Mouse (Mus musculus): ENCODE data around the gene Abcg8. TPM values are rescaled to one million over a fixed set of nuclear protein-coding genes. Genes with fewer than 3 reads are reported as not detected.

The Abcg8 gene
- not detected for polyA plus RNA-seq (2014; fragmentation: Illumina TruSeq; extraction: RNeasy Lipid Tissue Mini Kit (QIAGEN cat#74804))

DNA sequence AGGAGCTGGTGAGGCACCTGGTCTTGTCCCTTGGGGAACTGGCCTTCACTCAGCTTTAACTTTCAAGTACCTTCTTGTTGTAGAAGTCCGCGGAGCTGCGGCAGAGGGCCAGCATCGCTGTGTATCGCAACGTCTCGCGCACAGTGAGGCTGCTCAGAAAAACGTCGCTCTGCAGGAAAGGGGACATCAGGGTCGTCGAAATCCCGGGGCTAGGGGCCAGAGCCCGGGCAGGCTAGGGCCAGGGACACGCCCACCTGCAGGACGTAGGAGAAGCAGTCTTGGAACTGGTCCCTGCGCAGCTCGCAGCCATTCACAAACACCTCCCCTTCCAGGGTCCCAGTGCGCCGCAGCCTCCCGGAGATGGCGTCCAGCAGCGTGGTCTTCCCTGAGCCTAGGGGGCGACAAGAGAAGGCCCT, at the start of gene Abcg8:
TSS of gene Abcg8 (plus strand) at position 352 of the 416 bp plus-strand sequence.

DNA sequence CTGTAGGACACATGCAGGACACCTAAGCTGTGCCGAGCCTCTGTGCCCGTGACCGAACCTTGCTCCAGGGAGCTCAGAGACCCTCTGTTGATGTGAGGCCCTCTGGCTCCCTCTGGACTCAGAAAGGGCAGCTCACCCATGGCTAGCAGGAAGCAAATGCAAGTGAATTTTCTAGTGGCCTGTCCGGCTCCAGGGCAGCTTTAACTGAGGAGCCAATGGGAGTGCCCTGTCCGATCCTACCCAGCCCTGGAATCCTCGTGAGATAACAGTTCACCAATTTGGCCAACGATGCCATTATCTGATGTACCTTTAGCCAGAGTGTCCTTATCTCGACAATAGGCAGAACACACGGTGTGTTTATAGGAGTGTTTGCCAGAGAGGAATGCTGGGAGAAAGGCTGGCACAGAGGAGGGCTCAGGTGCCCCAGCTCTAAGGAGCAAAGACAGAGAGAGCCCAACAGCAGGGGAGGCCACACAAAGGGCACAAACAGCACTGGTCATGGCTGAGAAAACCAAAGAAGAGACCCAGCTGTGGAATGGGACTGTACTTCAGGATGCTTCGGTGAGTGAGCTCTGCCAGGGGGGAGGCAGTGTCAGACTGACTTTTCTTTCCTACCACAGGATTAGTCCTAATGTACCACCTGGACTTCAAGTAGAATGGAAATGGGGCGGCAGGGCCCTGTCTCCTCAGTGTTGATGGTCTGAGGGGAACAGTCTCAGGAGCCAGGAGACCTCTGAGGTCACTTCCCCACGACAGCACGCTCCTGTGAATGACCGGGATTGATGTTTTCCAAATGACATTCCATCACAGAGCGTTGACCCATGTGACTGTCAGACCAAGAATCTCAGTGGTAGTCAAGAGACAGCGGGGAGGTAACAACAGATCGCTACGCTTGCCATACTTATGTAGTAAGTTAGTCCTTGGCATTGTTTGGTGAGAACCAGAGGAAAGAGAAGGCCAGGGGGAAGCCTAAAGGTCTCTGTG, 6.9 kb downstream of the Abcg8 start, which contains the start of gene Abcg5:
TSS of gene Abcg5 (minus strand) at position 278 of the 984 bp plus-strand sequence.

Other genes starting within 250 kb of the Abcg8 start
- 17.1 TPM for gene Thada, start 210.1 kb upstream of the Abcg8 start, polyA plus RNA-seq (2014; fragmentation: Illumina TruSeq; extraction: RNeasy Lipid Tissue Mini Kit (QIAGEN cat#74804))
- 4.2 TPM for gene Plekhh2, start 164.4 kb upstream of the Abcg8 start, polyA plus RNA-seq (2014; fragmentation: Illumina TruSeq; extraction: RNeasy Lipid Tissue Mini Kit (QIAGEN cat#74804))
- gene Dync2li1, start 49.8 kb upstream of the Abcg8 start, polyA plus RNA-seq (2014; fragmentation: Illumina TruSeq; extraction: RNeasy Lipid Tissue Mini Kit (QIAGEN cat#74804)), result 46.4 TPM
- 0.29 TPM for gene Abcg5, start 6.7 kb downstream of the Abcg8 start, polyA plus RNA-seq (2014; fragmentation: Illumina TruSeq; extraction: RNeasy Lipid Tissue Mini Kit (QIAGEN cat#74804))
- gene Lrpprc, start 114.5 kb downstream of the Abcg8 start, polyA plus RNA-seq (2014; fragmentation: Illumina TruSeq; extraction: RNeasy Lipid Tissue Mini Kit (QIAGEN cat#74804)), result 55.0 TPM

Data from ovary, adult 10 weeks (tissue).